Mouse (Mus musculus) myocyte (in vitro differentiated cells): ENCODE data around the gene Slc47a1.

Experiments used
- E2F4 ChIP-seq: IDR thresholded peaks from one replicate; pipeline ENCODE4 v1.6.1; 2011; ENCODE audit warnings: mild to moderate bottlenecking, control low read depth, moderate library complexity; ENCODE audit not compliant: insufficient read depth
- MYOG ChIP-seq, 3 experiments: IDR thresholded peaks; one replicate each; pipeline ENCODE4 v1.6.1; 2011; ENCODE audit warnings: control low read depth in 2 of 3, low read depth in 2 of 3, mild to moderate bottlenecking in 2 of 3; ENCODE audit not compliant: insufficient read length in 2 of 3, control insufficient read depth in 1 of 3, insufficient read depth in 1 of 3
- POLR2A ChIP-seq: IDR thresholded peaks from one replicate; pipeline ENCODE4 v1.6.1; 2011; ENCODE audit warnings: low read depth, mild to moderate bottlenecking, control low read depth, moderate library complexity; ENCODE audit not compliant: insufficient read length
- TCF12 ChIP-seq: IDR thresholded peaks from one replicate; pipeline ENCODE4 v1.6.1; 2011; ENCODE audit warnings: mild to moderate bottlenecking, control low read depth; ENCODE audit not compliant: poor library complexity, insufficient read depth, severe bottlenecking

DNA sequence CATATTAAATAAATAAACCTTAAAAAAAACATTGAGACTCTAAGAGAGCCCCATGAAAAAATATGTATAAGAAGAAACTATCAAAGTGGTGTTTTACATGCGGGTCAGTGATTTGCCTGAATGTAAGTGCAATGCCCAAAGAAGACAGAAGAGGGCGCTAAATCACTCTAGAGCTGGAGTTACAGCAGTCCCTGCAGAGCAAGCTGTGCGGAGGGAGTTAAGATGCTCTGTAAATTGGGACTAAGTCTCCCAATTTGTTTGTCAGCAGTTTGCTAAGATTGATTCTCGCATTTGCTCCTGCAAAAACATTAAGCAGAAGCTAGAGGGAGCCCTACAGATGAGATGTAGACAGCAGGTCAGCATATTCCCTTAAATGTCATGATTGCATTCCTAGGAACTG is 72.8 kb downstream of the Slc47a1 start:
- TF ChIP-seq POLR2A (no peak), TCF12 (no peak), E2F4 (no peak), MYOG (IDR thresholded peaks at IDR 0.05; ENCODE audit: control insufficient read depth in 1 of 3, insufficient read depth in 1 of 3, insufficient read length in 2 of 3, low read depth in 2 of 3) (no peak)
